Mouse (Mus musculus): ENCODE measurements around the gene Insyn1. TPM values are rescaled to one million over a fixed set of nuclear protein-coding genes. Genes with fewer than 3 reads are reported as not detected.

Gene Insyn1
- polyA plus RNA-seq, 1 experiment = 11.4 TPM

DNA sequence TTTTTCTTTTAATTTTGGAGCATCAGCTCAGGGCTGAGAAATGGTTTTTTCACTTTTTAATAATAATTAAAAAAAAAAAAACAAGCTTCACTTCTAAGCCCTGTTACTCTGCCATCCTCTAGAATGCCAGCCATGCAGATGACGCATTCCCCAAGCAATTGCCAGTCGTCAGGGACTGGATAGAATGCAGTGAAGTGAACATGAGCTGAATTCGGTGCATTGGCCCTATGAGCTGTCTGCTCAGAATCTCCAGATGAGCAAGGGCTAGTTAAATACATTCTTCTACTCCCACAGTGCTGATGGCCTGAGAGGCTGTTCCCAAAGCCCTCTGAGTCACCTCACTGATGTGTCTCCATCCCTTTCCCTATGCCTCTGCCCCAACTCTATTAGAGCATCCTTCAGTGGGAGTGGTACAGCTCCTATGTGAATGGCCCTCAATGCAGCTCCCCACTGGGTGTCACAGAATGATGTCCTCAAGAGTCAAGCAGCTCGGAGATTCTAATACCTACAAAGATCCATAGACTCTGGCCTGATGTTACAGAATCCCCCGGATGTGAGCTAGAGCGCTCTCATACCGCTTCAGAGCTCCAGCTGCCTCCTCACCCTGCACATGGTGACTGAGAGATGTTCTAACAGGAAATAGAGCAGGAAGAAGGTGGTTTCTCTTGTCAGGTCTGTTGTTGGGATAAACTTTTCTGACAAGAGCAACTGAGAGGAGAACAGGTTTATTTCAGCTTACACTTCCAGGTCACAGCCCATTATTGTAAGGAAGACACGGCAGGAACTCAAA is 19.0 kb downstream of the Insyn1 start:
- no peak for DNase-seq
- TF ChIP-seq CTCF (IDR thresholded peaks at IDR 0.05; ENCODE audit: insufficient read depth, low read length) (no peak), POLR2A (IDR thresholded peaks at IDR 0.05; ENCODE audit: borderline replicate concordance, extremely low read depth, low read depth, low read length) (no peak)
- H3K4me3 ChIP-seq (replicated peaks; ENCODE audit: extremely low read depth, low read depth, low read length) = no peak overlapping the region
- no peaks in the 10 kb centered on the region for H3K4me1 ChIP-seq (ENCODE audit: control insufficient read depth, insufficient read depth, low read length)
- WGBS = 68% methylated on average over 8 of the region's 8 CpGs

DNA sequence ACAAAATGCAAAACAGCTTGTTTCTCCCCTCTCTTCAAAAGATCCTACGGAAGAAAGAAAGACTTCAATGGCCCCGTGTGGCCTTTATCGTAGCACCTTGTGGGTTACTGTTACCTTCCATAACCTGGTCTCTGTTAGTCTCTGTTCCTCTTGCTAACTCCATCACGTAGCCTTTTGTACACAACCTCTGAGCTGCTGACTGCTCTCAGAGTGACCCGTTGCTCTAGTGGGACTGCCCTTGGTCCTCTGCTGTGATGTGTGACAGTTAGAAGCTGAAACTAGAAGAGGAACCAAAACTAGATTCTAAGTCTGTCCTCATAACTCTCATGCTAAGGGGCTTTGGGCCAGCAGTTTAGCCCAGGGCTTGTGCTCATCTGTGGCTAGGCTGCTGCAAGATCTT is 22.0 kb downstream of the Insyn1 start:
- TF ChIP-seq CTCF (IDR thresholded peaks at IDR 0.05; ENCODE audit: insufficient read depth, low read length) (no peak), POLR2A (IDR thresholded peaks at IDR 0.05; ENCODE audit: borderline replicate concordance, extremely low read depth, low read depth, low read length) (no peak)
- Histone ChIP-seq H3K4me3 (replicated peaks; ENCODE audit: extremely low read depth, low read depth, low read length) (no peak overlapping the region), H3K4me1 (ENCODE audit: control insufficient read depth, insufficient read depth, low read length) (no peaks in the 10 kb centered on the region)
- WGBS = 80% methylated on average over 5 of the region's 5 CpGs
- DNase-seq = no peak

DNA sequence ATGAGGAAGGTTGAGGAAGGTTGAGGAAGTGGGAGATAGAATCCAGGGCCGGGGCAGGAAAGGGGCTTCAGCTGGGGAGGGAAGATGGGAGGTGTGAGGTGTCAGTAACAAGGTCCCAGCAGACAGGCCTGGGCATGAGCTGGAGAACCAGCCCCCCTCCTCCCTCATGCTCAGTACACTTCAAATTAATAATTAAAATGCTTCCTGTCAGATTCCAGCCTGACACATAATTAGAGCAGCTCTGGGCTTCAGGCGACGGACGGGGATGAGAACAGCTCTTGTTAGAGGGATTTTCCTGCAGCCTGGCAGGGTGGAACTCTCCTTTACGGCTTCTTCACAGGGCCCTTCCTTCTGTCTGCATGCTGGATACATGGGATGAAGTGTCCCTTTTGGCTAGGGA is 25.3 kb downstream of the Insyn1 start:
- H3K4me3 ChIP-seq (replicated peaks; ENCODE audit: extremely low read depth, low read depth, low read length) = no peak overlapping the region
- no peak for TF ChIP-seq POLR2A (IDR thresholded peaks at IDR 0.05; ENCODE audit: borderline replicate concordance, extremely low read depth, low read depth, low read length)
- TF ChIP-seq CTCF (IDR thresholded peaks at IDR 0.05; ENCODE audit: insufficient read depth, low read length) = no peak
- no peak for DNase-seq
- 38% methylated on average over 5 of the region's 5 CpGs for WGBS
- no peaks in the 10 kb centered on the region for H3K4me1 ChIP-seq (ENCODE audit: control insufficient read depth, insufficient read depth, low read length)

DNA sequence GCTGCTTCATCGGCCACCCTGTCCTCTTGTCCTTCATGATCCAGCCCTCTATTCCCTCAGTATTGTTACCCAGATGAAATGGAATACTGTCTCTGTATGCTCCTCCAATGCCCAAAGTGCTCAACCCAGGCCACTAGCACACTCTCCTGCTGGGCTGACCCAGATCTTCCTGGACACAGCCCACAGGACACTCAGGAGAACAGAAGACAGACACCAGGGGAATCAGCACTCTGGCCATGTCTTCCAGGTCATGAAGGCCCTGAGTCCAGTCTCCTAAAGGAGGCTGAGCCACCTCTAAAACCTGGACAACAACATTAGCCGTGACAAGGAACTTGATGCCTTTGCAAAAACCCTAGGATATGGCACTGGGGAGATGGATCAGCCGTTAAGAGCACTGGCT is 28.1 kb downstream of the Insyn1 start:
- 90% methylated on average over 3 of the region's 3 CpGs for WGBS
- TF ChIP-seq POLR2A (IDR thresholded peaks at IDR 0.05; ENCODE audit: borderline replicate concordance, extremely low read depth, low read depth, low read length) (no peak), CTCF (IDR thresholded peaks at IDR 0.05; ENCODE audit: insufficient read depth, low read length) (no peak)
- H3K4me3 ChIP-seq (replicated peaks; ENCODE audit: extremely low read depth, low read depth, low read length) = no peak overlapping the region
- no peak for DNase-seq
- H3K4me1 ChIP-seq (ENCODE audit: control insufficient read depth, insufficient read depth, low read length) = no peaks in the 10 kb centered on the region

- H3K4me3 ChIP-seq (replicated peaks; ENCODE audit: extremely low read depth, low read depth, low read length) = no peak overlapping the region
- H3K4me1 ChIP-seq (ENCODE audit: control insufficient read depth, insufficient read depth, low read length) = no peaks in the 10 kb centered on the region
- TF ChIP-seq POLR2A (IDR thresholded peaks at IDR 0.05; ENCODE audit: borderline replicate concordance, extremely low read depth, low read depth, low read length) (no peak), CTCF (IDR thresholded peaks at IDR 0.05; ENCODE audit: insufficient read depth, low read length) (no peak)
- no peak for DNase-seq
- 31% methylated on average over 9 of the region's 9 CpGs for WGBS
Observed at GRCm38 (mm10) chr9:58517866-58518750, 29.7 kb downstream of the Insyn1 start.

GRCm38 (mm10) chr9:58519953-58520352 is 31.6 kb downstream of the Insyn1 start:
- 73% methylated on average over 3 of the region's 3 CpGs for WGBS
- no peaks in the 10 kb centered on the region for H3K4me1 ChIP-seq (ENCODE audit: control insufficient read depth, insufficient read depth, low read length)
- no peak for TF ChIP-seq POLR2A (IDR thresholded peaks at IDR 0.05; ENCODE audit: borderline replicate concordance, extremely low read depth, low read depth, low read length)
- TF ChIP-seq CTCF (IDR thresholded peaks at IDR 0.05; ENCODE audit: insufficient read depth, low read length) = no peak
- no peak for DNase-seq
- H3K4me3 ChIP-seq (replicated peaks; ENCODE audit: extremely low read depth, low read depth, low read length) = no peak overlapping the region

- TF ChIP-seq CTCF (IDR thresholded peaks at IDR 0.05; ENCODE audit: insufficient read depth, low read length) (no peak), POLR2A (IDR thresholded peaks at IDR 0.05; ENCODE audit: borderline replicate concordance, extremely low read depth, low read depth, low read length) (no peak)
Observed at GRCm38 (mm10) chr9:58520816-58521581, 32.6 kb downstream of the Insyn1 start.

DNA sequence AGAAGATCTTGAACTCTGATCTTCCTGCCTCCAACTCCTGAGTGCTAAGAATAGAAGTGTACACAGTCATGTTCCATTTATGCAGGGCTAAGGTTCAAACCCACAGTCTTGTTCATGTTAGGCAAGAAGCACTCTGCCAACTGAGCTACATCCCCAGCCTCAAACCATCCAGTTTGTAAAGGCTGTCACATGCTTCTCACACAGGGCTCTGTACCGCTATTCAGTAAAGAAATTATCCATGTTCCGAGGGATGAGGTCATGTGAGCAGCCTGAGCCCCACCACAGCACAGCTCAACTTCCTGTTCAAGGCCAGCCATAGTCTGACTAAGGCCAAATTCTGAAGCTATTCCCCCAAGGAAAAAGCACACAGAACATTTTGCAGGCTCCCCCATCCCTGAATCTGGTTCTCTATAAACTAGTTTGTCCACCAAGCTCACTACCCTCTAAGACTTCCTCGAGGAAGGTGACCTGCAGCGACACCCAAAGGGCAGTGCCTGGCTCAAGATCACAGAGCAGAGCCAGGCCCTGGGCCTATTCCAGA is 33.5 kb downstream of the Insyn1 start:
- 33% methylated on average over 4 of the region's 4 CpGs for WGBS
- DNase-seq = no peak
- TF ChIP-seq POLR2A (IDR thresholded peaks at IDR 0.05; ENCODE audit: borderline replicate concordance, extremely low read depth, low read depth, low read length) (no peak), CTCF (IDR thresholded peaks at IDR 0.05; ENCODE audit: insufficient read depth, low read length) (no peak)
- Histone ChIP-seq H3K4me3 (replicated peaks; ENCODE audit: extremely low read depth, low read depth, low read length) (no peak overlapping the region), H3K4me1 (ENCODE audit: control insufficient read depth, insufficient read depth, low read length) (no peaks in the 10 kb centered on the region)

More at GRCm38 (mm10) chr9:58520816-58521581, 32.6 kb downstream of the Insyn1 start:
- Histone ChIP-seq H3K4me1 (ENCODE audit: control insufficient read depth, insufficient read depth, low read length) (no peaks in the 10 kb centered on the region), H3K4me3 (replicated peaks; ENCODE audit: extremely low read depth, low read depth, low read length) (no peak overlapping the region)
- 76% methylated on average over 5 of the region's 5 CpGs for WGBS
- DNase-seq = no peak

- DNase-seq = no peak
- TF ChIP-seq POLR2A (IDR thresholded peaks at IDR 0.05; ENCODE audit: borderline replicate concordance, extremely low read depth, low read depth, low read length) (no peak), CTCF (IDR thresholded peaks at IDR 0.05; ENCODE audit: insufficient read depth, low read length) (no peak)
- no peak overlapping the region for H3K4me3 ChIP-seq (replicated peaks; ENCODE audit: extremely low read depth, low read depth, low read length)
- no peaks in the 10 kb centered on the region for H3K4me1 ChIP-seq (ENCODE audit: control insufficient read depth, insufficient read depth, low read length)
- WGBS = 89% methylated on average over 4 of the region's 4 CpGs
Observed at GRCm38 (mm10) chr9:58525108-58525507, 36.7 kb downstream of the Insyn1 start.
